Mouse (Mus musculus) CH12.LX (cell line): ENCODE results near the gene Gm17324.

ENCODE experiments used
- CHD2 ChIP-seq: IDR thresholded peaks from 2 replicates; pipeline ENCODE4 v1.6.1; 2011; ENCODE audit warnings: low read length, improper control_type of control experiment
- CTCF ChIP-seq, 2 experiments: IDR thresholded peaks in 1 of 2; conservative IDR thresholded peaks in 1 of 2; 2 replicates each; pipeline ENCODE4 v1.5.1; 2011 to 2012; ENCODE audit warnings: low read depth in 2 of 2, low read length in 2 of 2, improper control_type of control experiment in 1 of 2, inconsistent platforms in 1 of 2, mild to moderate bottlenecking in 1 of 2, moderate library complexity in 1 of 2
- ELF1 ChIP-seq: IDR thresholded peaks from 2 replicates; pipeline ENCODE4 v1.6.1; 2014; ENCODE audit warnings: low read depth, mild to moderate bottlenecking, inconsistent platforms, low read length, improper control_type of control experiment
- EP300 ChIP-seq: IDR thresholded peaks from 2 replicates; pipeline ENCODE4 v1.6.1; 2011; ENCODE audit warnings: low read length, improper control_type of control experiment
- GABPA ChIP-seq: IDR thresholded peaks from 2 replicates; pipeline ENCODE4 v1.6.1; 2012; ENCODE audit warnings: low read depth, low read length, improper control_type of control experiment, inconsistent platforms; ENCODE audit not compliant: insufficient replicate concordance
- HCFC1 ChIP-seq: IDR thresholded peaks from 2 replicates; pipeline ENCODE4 v1.6.1; 2012; ENCODE audit warnings: low read depth, mild to moderate bottlenecking, inconsistent platforms, low read length, improper control_type of control experiment
- JUND ChIP-seq: conservative IDR thresholded peaks from 2 replicates; pipeline ENCODE4 v1.6.1; 2011; ENCODE audit warnings: low read depth, low read length, improper control_type of control experiment
- MEF2A ChIP-seq: IDR thresholded peaks from 2 replicates; pipeline ENCODE4 v1.6.1; 2014; ENCODE audit warnings: low read depth, mild to moderate bottlenecking, inconsistent platforms, low read length, improper control_type of control experiment, borderline replicate concordance
- NELFE ChIP-seq: IDR thresholded peaks from 2 replicates; pipeline ENCODE4 v1.6.1; 2011; ENCODE audit warnings: low read depth, low read length, improper control_type of control experiment
- POLR2A ChIP-seq: IDR thresholded peaks from 2 replicates; pipeline ENCODE4 v1.6.1; 2011; ENCODE audit warnings: low read depth, mild to moderate bottlenecking, improper control_type of control experiment, low read length
- RCOR1 ChIP-seq: conservative IDR thresholded peaks from 2 replicates; pipeline ENCODE4 v1.6.1; 2012; ENCODE audit warnings: low read depth, mild to moderate bottlenecking, inconsistent platforms, low read length, improper control_type of control experiment
- USF1 ChIP-seq: IDR thresholded peaks from 2 replicates; pipeline ENCODE4 v1.6.1; 2014; ENCODE audit warnings: low read depth, mild to moderate bottlenecking, inconsistent platforms, low read length, improper control_type of control experiment
- ZC3H11A ChIP-seq: IDR thresholded peaks from 2 replicates; pipeline ENCODE4 v1.6.1; 2012; ENCODE audit warnings: low read depth, mild to moderate bottlenecking, inconsistent platforms, low read length, improper control_type of control experiment
- ZNF384 ChIP-seq: IDR thresholded peaks from 2 replicates; pipeline ENCODE4 v1.6.1; 2012; ENCODE audit warnings: low read depth, low read length, improper control_type of control experiment, inconsistent platforms

DNA sequence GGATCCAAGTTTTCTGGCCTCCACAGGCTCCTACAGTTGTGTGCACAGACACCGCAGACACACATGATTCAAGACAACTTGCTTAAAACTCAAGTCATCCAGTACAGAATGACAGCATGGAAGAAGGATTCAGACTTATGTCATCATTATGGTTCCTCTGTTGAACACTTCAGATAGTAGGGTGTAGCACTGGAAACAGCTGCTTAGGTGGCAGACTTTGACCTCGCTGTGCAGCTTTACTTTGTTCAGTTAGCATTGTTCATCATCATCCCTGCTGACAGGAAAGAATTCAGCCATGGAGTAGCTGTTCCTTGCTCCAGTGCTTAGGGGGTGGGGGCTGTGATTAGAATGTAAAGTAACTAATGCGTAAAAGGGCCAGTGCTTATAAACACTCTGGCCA, 17.1 kb upstream of the Gm17324 start:
- TF ChIP-seq CTCF (conservative IDR thresholded peaks at IDR 0.05 in 1 of 2, IDR thresholded peaks at IDR 0.05 in 1 of 2; ENCODE audit: low read depth in 2 of 2, low read length in 2 of 2) (no peak), HCFC1 (no peak), GABPA (no peak), JUND (no peak), ELF1 (no peak), NELFE (no peak), USF1 (no peak), POLR2A (no peak), CHD2 (no peak), EP300 (no peak), ZNF384 (no peak), RCOR1 (no peak), ZC3H11A (no peak), MEF2A (no peak)
